Mouse (Mus musculus): Measurements from ENCODE around the gene Mcm8. TPM values are rescaled to one million over a fixed set of nuclear protein-coding genes. Genes with fewer than 3 reads are reported as not detected.

Mcm8 gene
- total RNA-seq (2021), result 1 to 10 TPM in 1 of 2 experiments, under 1 TPM in 1; 0.77 to 1.2 TPM
- long read RNA-seq, experiment 1, partial matches to known transcripts, result 0 of 1 reads
- long read RNA-seq, experiment 1, other reads (novel, unspliced or antisense), result 1 of 1 reads
- long read RNA-seq, experiment 2, result 0 reads

DNA sequence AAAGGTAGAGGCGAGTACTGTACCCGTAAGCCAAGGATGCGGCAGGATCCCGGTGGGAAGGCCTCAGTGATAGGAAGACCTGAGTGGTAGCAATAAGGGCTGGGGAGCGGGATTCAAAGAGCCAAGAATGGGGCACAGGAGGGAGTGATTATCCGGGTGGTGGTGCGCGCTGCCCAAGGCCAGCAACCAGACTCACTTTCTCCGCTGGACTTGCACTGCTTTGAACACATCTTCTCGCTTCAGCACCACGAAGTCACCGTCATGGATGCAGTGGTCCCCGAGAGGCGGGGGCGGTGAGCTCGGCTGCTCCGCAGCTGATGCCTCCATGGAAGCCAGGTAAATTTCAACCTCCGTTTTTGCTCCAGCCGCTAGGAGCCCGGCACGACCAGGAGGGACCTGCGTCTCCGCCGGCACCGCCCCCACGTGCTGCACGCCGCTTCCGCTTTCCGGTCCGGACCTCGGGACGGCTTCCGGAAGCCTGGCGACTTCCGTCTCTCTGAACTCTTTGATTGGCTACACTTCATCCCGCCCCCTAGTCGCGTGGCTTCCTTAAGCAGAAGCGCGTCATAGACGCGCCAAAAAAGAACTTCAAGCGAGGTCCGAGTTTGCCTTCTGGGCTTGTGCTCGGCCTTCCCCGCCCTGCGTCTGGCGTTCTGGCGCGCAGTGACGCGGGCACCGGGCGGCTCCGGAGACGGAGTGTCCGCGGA, at the start of gene Mcm8, which contains the start of gene Trmt6:
Gene Mcm8 (plus strand): TSS at position 534 of the 707 bp plus-strand sequence.
Gene Trmt6 (minus strand): TSS at position 448 of the 707 bp plus-strand sequence.
- peak; percentile 75 to 89 for DNase-seq
- intact Hi-C loops (cut with DNase I), result loop anchor here (5.0 kb wide), 1 partner anchor 298 kb away; no protein-coding TSS in a partner anchor

DNA sequence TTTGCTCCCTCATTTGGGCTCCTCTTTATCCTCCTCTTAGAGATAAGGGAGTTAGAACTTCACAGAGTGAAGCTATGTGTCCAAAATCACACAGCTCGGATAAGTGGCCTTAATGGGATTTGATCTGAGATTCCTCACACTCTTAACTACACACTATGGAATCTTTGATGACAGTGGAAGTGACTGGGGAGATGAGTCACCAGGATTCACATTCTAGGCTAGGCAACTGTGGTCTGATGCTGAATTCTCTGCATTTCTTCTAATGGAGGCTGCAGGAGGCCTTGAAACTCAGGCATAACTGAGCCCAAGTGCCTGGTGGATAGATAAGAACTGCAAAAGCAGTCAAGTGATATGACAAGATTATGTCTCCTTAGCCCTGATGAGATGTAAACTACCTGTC, 45.1 kb upstream of the Mcm8 start:
- no peak for DNase-seq
- intact Hi-C loops (cut with DNase I), result no loop called here

DNA sequence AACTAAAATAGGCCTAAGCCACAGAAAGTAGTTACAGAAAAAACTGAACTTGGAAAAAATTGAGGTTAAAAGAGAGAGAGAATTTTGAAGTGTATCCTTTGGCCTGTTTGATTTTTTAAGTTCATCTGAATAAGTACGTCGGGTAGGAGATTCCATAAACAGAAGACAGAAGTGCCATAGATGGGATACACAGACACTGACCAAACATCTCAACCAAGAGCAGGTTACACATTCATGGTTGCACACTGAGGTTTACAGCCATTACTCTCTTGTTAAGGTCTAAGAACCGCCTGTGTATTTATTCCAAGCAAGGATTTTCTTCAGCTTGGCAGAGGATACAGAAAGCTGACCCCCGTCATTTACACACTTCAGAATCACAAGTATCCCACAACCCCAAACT, 35.0 kb upstream of the Mcm8 start, which contains the start of gene Chgb:
Gene Chgb (plus strand): TSS at position 301 of the 400 bp plus-strand sequence.
- intact Hi-C loops (cut with DNase I), result no loop called here
- DNase-seq, result no peak

DNA sequence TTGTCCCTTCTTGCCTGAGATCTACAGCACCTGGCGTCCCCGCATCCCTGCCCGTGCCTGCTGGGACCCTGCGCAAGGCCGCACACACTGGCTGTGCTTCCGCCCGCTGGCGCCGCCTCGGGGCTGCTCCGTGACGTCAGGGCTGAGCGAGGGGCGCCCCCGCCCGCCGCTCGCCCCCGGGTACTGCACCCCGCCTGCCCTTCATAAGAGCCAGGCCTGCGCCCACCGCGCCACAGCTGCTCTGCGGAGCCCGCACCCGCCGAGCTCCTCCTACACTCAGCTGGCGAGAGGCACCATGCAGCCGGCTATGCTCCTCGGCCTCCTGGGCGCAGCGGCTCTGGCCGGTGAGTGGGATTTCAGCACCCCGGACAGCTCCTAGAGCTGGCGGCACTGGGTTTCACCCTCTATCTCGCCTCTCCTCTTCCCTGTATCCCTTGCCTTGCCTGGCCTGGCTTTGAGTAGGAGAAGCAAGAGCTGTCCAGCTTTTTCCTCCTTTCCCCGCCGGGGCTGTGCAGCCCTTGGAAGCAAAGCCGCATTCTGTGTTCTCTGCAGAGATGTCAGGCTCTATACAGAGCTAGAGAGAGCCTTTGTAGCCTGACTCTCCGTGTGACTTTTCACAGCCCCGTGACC, 34.4 kb upstream of the Mcm8 start:
- intact Hi-C loops (cut with DNase I), result no loop called here
- DNase-seq, result peak; percentile 68 to 72

DNA sequence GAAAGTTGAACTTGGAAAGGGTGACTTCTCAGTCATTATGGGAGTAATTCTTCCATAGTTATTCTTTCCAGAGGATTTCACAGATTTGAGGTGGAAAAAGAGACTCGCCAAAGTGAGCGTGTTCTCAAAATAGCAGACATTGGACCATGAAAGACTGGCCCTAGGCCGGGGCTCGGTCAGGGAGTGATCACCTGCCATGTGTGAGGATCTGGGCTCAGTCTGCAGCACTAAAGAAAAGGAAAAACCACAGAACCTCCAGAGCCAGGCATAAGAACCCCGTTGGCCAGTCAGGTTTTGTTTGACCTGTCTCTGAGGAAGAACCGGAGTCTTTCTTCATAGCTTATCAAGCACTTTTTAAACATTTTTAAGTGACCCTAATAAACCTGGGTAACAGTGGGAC, 31.9 kb upstream of the Mcm8 start:
- intact Hi-C loops (cut with DNase I), result no loop called here
- no peak for DNase-seq

DNA sequence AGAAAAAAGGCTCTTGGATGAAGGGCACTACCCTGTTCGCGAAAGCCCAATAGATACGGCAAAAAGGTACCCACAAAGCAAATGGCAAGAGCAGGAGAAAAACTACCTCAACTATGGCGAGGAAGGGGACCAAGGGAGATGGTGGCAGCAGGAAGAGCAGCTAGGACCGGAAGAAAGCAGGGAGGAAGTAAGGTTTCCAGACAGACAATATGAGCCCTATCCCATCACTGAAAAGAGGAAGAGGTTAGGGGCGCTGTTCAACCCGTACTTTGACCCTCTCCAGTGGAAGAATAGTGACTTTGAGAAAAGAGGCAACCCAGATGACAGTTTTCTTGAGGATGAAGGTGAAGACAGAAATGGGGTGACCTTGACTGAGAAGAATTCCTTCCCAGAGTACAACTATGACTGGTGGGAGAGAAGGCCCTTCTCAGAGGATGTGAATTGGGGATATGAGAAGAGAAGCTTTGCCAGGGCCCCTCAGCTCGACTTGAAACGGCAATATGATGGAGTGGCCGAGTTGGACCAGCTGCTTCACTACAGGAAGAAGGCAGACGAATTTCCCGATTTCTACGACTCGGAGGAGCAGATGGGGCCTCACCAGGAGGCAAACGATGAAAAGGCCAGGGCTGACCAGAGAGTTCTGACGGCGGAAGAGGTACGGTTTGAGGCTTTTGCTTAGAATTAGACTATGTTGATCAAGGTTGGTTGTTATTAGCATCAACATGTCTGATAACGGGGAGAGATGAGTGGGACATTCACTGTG, 22.3 kb upstream of the Mcm8 start:
- DNase-seq, result no peak
- intact Hi-C loops (cut with DNase I), result no loop called here

DNA sequence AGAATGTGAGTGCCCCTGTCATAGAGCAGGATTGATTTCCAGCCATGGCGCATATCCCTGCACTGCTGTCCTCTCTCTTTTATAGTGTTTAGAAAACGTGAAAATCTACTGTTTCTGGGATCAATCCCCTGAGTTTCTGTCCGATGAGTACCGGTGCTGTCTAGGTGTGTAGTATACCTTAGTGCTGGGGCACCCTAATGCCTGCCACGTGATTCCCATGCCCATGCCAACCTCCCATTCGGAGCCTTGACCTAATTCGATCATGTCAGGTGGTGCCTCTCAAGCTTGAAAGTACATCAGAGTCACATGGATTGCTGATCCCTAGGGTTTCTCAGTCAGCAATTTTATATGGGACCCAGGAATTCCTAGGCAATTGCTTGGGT, 21.7 kb upstream of the Mcm8 start:
- intact Hi-C loops (cut with DNase I), result no loop called here
- DNase-seq, result no peak

DNA sequence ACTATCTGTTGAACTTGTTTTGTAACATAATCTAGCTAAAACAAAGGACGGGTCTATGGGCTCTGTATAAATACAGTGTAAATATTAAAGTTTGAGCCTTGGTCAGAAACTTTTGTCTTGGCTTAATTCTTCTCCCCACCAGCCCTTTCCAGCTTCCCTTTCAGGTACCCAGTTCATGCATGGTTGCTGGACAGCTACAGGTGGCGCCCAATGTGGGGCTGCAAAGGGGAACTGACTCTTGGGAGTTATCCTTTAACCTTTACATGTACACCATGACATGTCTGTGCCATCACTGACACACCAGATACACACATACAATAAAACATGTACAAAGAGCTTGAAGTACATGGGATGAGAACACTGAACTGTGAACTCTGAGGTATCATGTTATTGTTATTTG, 13.0 kb upstream of the Mcm8 start:
- intact Hi-C loops (cut with DNase I), result no loop called here
- DNase-seq, result no peak

DNA sequence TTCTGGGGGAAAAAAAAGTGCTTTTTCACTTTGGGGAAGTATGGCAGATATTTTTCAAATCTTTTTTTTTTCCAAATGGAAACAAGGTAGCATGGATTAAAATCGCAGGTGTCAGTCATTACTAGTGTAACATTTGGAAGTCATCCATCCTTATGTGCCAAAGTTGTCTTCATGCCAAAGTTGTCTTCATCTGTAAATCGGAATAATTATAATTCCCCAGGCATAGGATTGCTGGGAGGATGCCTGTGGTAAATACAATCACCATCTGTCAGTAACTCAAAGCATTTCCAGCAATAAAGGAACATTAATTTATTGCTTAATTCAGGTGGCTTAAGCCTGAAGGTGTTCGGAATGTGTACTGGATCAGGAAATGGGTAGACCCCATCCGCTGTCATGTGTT, 25.1 kb downstream of the Mcm8 start:
- no peak for DNase-seq
- intact Hi-C loops (cut with DNase I), result no loop called here

DNA sequence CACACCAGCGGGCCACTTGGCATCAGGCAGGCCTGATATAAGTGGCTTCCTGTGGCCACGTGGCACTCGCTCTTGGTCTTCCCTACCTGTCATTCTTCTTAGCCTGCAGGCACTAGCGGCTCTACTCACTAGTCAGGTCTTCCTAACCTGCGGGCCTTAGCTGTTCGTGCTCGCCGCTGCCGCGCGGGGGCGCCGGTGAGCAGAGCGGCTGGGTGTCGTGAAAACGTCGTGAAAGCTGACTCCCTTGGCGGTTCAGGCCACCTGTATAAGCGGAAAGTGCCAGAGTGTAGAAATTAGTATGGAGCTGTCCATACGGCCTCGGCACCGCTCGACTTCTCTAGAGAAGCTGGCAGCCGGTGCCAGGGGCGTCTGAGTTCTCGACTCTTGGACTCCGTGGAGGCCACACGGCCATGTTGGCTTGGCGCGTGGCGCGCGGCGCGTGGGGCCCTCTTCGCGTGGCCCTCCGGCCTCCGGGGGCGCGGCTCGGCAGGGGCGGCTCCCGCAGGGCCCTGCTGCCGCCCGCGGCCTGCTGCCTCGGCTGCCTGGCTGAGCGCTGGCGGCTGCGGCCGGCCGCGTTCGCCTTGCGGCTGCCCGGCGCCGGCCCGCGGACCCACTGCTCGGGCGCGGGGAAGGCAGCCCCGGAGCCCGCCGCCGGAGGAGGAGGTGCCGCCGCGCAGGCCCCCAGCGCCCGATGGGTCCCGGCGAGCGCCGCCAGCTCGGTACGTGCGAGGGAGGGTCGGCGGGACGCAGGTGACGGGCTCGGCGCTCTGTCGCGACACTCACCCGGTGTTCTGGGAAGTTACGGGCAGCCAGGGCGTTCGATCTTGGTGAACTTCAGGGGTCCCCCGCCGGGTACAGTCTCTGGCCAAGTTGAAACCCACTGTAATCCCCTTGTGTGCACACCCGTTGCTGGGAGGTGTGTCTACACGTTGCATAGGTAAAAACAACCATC, 30.7 kb downstream of the Mcm8 start, which contains the start of gene Crls1:
Gene Crls1 (plus strand): TSS at position 260 of the 952 bp plus-strand sequence.
- peak; percentile 91 to 97 for DNase-seq
- intact Hi-C loops (cut with DNase I), result loop anchor here (5.0 kb wide), 1 partner anchor 56 kb away; no protein-coding TSS in a partner anchor

DNA sequence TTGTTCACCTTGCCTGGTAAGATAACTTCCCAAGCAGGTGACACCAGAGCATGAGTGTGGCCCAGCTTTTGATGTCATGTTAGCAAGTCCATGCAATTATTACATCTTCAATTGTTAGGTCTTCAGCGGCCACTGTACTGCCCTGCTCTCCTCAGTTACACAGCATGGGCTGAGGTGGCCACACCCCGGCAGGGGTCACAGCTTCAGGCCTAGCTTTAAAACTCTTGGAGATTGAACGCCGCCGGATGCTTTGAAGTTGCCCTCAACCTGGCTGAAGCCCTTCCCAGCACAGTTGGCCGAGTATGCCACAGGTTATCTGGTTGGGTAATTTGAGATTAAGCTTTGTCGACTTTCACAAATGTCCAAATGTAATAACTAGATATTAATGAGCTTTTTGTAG, 31.6 kb downstream of the Mcm8 start:
- no peak for DNase-seq
- intact Hi-C loops (cut with DNase I), result loop anchor here (5.0 kb wide), 1 partner anchor 55 kb away; no protein-coding TSS in a partner anchor

DNA sequence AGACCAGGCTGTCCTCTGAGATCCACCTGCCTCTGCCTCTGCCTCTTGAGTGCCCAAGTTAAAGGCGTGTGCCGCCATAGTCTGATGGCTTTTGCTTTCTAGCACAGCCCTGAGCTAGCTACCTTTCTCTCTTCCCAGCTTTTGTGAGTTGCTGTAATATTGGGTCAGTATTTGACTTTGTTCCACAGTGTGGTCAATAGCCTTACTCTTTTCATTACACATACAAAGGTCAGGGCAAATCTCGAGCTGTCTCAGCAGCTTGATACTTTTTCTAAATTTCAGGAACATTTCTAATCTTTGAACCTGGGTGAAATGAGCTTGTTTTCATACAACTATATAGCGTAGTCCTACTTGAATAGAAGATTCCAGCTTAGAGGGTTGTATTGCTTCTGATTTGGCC, 32.4 kb downstream of the Mcm8 start:
- intact Hi-C loops (cut with DNase I), result loop anchor here (5.0 kb wide), 1 partner anchor 54 kb away; no protein-coding TSS in a partner anchor
- no peak for DNase-seq

DNA sequence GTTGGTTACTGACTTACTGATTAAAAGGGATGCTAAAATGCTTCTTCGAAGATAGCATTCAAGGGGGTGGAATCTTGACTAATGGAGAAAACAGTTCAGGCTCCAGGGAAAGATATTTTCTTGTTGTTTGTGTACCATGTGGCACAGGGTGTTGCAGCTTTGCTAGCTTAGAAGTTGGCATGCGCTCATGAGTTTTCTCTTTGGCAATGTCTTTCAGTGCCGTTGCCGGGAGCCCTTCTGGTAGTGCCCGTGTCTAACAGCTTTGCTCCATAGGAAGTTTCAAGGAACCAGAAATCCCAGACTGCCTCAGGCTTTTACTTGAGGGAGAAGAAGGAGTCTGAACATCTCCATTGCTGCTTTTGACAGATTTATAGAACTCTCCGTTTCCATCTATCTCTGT, 33.2 kb downstream of the Mcm8 start:
- no peak for DNase-seq
- intact Hi-C loops (cut with DNase I), result loop anchor here (5.0 kb wide), 1 partner anchor 53 kb away; no protein-coding TSS in a partner anchor

DNA sequence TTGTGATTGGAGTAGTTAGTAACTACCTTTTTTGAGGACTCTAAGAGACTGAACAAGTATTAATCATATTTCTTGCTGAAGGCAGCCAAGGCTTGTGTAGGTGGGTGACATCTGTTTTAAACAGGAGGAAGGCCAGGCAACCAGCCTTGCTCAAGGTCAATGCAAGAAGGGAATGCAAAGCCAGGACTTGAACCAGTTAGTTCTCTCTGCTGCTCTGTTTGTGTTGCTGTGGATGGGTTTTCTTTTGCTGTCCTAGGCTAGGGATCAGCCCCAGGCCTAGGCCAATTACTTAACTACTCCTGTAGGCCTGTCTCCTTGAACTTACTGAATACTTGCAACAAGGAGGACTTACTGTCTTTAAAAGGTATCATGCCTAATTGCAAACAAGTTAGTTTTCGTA, 37.1 kb downstream of the Mcm8 start:
- no peak for DNase-seq
- intact Hi-C loops (cut with DNase I), result no loop called here

DNA sequence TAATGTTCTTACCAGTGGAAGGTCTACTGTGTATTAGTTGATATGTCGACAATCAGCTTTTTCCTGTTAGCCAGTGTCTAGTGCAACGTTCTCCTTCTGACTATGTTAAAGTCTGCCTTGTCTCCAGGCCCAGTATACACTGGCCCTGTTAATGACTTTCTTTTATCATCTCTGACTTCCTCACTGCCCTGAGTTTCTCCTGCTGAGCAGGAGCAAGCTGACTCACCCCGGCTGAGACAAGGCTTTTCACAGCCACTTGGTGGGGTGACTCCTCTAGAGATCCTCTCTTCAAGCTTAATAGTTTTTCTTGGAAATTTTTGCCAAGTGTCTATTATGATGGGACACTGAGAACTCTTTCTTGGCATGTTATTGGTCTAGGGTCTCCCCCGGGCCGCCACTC, 40.4 kb downstream of the Mcm8 start:
- intact Hi-C loops (cut with DNase I), result no loop called here
- DNase-seq, result no peak

DNA sequence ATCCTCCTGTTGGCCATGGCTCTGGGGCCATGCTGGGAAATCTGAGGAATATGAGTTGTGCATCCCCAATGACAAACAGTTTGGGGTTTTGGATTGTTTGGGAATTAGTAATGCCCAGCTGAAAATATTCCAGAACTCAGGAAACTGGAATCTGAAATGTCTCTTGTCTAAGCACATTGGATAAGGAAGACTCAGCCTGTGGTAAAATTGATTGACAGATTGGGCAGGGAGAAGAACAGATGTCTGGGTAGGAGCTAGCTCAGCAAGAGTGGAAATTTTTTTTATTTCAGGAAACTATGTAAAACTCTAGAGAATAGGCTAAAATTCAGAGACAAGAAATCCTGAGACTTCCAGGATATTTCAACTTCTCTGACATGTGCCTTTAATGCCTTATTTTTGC, 44.5 kb downstream of the Mcm8 start:
- intact Hi-C loops (cut with DNase I), result no loop called here
- no peak for DNase-seq

DNA sequence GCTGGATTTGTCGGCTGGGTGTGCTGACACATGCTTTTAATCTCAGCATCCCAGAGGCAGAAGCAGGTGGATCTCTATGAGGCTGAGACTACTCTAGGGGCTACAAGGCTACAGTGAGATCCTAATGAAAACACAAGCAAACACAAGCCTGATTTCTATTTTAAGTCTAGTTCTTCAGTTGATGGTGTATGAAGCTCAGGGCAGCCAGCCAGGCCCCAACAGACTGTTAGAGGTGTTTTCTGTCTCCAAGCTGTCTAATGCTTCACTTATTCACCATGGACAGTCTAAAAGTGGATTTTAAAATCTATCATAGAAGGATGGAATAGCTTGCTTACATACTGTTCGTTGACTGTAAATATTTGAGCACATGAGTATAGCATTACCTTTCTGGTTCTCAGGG, 45.5 kb downstream of the Mcm8 start:
- intact Hi-C loops (cut with DNase I), result no loop called here
- no peak for DNase-seq

DNA sequence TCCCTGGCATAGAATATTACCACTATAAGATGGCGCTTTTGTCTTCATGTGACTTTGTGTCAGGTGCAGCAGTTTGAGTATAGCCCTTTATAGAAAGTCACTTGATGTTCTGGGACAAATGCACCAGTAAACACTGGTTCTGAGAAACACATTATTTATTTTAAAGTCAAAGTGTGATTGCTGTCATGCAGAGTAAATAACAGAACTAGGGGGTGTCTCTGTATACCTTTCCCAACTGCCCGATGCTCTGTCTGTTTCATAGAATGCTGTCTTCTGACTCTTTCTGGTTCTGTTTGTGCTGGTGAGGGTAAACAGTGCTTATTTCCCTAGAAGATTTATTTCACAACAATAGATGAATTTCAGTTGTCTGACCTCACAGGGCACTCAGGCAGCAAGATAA, 47.4 kb downstream of the Mcm8 start:
- intact Hi-C loops (cut with DNase I), result no loop called here
- no peak for DNase-seq

DNA sequence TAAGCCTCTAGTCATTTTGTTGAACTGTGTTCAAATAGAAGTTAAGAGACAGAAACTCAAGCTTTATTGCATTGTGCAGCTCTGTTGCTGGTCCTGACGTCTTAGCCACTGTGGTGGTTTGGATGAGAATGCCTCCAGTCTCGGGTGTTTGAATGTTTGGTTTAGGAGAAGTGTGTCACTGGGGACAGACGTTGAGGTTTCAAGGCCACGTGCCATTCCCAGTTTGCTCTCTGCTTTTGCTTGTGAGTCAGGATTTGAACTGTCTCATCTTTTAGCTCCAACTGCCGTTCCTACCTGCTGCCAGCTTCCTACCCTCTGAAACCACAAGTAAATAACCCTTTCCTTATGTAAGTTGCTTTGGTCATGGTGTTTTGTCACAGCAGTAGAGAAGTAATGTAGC, 51.6 kb downstream of the Mcm8 start:
- intact Hi-C loops (cut with DNase I), result no loop called here
- no peak for DNase-seq

DNA sequence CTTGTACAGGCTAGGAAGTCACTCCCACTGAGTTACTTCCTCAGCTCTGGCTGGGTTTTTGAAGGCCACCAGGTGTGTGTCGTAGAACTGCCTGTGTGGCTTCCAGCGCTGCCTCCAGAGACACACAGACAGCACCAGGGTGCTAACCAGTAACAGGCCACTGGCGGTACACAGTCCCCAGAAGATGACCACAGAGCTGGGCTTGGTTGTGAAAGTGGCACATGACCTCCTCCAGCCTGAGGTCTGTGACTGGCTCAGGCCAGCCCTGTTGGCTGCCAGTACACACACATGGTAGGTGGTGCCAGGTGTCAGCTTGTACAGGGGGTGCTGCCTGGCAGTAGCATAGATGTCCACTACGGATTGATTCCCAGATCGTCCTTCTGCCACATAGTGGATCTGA, 53.7 kb downstream of the Mcm8 start:
- DNase-seq, result no peak

More for the DNA sequence above, 53.7 kb downstream of the Mcm8 start:
- intact Hi-C loops (cut with DNase I), result no loop called here
